Mouse (Mus musculus) bone marrow macrophage, adult 2 months (primary cell): Measurements from ENCODE around the gene Styx.

Experiments
- CTCF ChIP-seq: IDR thresholded peaks from 2 replicates; pipeline ENCODE4 v1.5.1; 2012; ENCODE audit warnings: low read depth, mild to moderate bottlenecking, low read length, moderate library complexity
- POLR2A ChIP-seq: IDR thresholded peaks from 2 replicates; pipeline ENCODE4 v1.6.1; 2012; ENCODE audit warnings: mild to moderate bottlenecking, low read depth, low read length, borderline replicate concordance

GRCm38 (mm10) chr14:45365196-45365587 is 14.3 kb downstream of the Styx start:
- TF ChIP-seq CTCF (no peak), POLR2A (no peak)
